Mouse (Mus musculus) left cerebral cortex, postnatal 10 days (tissue): ENCODE results near the gene Gdf9. TPM values are rescaled to one million over a fixed set of nuclear protein-coding genes. Genes with fewer than 3 reads are reported as not detected.

Experiments used
- DNase-seq, 2 experiments: peaks; one replicate each; pipeline ENCODE4 v3.0.0; 2021 to 2022; ENCODE audit warnings: low spot score in 2 of 2, mixed read lengths in 1 of 2; ENCODE audit errors: extremely low spot score in 1 of 2
- intact Hi-C: fragments of 180-260 bp; cut with DNase I; formaldehyde crosslinking; loops from one replicate; pipeline ENCODE4 v1.15.1; 2025
- total RNA-seq, 2 experiments: library from RNA; stranded (reverse); gene quantifications; 2 replicates each; pipeline ENCODE4 v1.2.3; 2021

Gdf9 gene
- total RNA-seq, 2 experiments from 2014 or later, result 0.58 to 1.5 TPM

DNA sequence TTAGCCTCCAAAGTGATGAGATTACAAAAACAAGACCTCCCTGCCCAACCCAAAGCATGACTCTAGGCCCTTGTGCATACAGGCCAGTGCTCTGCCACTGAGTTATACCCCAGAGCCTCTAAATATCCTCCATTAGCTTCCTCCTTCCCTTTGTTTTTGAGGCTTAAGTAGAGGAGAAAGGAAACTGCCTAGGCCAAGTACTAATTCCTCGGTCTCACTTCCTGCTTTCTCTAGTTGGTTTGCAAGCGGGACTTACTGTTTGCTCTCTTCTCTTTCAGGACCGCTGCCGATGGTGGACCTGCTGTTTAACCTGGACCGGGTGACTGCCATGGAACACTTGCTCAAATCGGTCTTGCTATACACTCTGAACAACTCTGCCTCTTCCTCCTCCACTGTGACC is 5.5 kb downstream of the Gdf9 start:
- no peak for DNase-seq
- intact Hi-C loops, result no loop called here

DNA sequence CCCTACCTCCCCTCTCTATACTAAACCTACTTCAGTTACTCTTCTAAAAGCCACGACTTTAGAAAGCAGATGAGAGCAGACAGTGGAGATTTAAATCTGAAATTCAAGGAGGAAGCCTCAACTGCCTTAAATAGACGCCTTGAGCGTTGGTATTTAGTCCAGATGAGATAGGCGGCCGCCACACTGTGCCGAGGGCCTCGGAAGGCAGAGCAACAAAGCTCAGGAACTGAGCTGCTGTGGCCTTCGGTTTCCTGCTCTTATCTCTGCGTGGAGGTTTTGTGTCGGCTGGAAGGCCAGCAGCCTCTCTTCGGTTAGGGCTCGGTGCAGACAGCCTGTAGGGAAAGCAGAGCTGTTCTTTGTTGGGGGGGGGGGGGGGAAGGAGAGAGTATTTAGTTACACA is 11.1 kb downstream of the Gdf9 start:
- DNase-seq, result no peak
- intact Hi-C loops, result loop anchor here (10.0 kb wide), 1 partner anchor 857 kb away; no protein-coding TSS in a partner anchor

DNA sequence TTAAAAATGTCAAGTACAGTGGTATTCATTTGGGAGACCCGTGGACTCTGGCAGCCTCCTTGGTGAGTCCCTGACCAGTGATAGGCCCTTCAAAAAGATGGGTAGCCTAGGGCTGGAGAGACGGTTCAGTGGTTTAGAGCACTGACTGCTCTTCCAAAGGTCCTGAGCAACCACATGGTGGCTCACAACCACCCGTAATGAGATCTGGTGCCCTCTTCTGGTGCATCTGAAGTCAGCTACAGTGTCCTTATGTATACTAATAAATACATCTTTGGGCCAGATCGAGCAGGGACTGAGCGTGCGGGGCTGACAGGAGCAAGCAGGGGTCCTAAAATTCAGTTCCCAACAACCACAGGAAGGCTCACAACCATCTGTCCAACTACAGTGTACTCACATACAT is 13.0 kb downstream of the Gdf9 start:
- intact Hi-C loops, result loop anchor here (10.0 kb wide), 1 partner anchor 859 kb away; no protein-coding TSS in a partner anchor
- no peak for DNase-seq

DNA sequence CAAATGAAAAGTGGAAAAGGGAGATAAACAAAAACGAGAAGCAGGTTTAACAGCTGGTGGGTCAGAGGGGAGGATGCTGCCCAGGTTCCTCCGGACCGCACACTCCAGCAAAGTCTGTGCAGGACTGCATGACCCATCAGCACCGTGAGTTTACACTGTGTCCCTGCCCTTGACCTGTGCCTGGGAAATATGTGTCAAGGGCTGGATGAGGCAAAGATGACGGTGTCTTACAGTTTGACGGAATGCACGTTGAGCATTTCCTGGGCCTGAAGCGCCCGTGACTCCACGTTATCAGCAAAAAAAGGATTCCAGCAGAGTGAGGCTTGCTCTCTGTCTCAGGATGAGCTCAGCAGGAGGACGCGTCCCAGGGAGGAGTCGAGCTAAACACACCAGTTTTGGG is 14.7 kb downstream of the Gdf9 start:
- intact Hi-C loops, result loop anchor here (10.0 kb wide), 1 partner anchor 861 kb away; no protein-coding TSS in a partner anchor

DNA sequence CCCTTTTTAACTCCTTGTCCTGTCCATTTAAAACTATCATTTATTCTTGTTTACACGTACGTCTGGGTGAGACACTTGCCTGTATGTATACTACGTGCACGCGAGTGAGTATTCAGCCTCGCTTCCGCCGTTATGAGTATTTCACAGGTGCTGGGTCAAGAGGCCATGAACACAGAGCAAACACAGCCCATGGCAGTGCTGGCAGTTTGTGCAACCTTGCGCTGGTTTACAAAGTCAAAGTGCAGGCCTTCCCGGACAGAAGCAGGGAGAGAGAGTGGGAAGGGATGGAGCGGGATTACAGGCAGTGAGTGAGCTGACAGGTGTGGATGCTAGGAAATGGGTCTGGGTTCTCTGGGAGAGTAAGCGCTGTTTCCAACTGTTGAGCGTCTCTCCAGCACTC is 15.4 kb downstream of the Gdf9 start:
- no peak for DNase-seq
- intact Hi-C loops, result loop anchor here (10.0 kb wide), 1 partner anchor 861 kb away; no protein-coding TSS in a partner anchor

More for the DNA sequence above, 14.7 kb downstream of the Gdf9 start:
- no peak for DNase-seq

DNA sequence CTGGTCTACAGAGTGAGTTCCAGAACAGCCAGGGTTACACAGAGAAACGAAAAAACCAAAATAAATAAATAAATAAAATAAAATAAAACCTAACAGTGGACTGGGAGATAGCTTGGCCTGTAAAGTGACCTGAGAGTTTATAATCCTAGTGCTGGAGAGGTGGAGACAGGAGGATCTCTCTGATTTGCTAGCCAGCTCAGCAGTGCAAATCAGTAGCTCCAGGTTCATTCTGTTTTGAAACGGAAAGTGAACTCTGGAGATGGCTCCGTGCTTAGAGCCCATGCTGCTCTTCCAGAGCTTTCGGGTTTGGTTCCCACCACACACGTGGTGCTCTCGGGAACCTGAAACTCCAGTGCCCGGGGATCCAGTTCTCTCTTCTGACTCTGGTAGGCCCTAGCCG is 17.2 kb downstream of the Gdf9 start:
- intact Hi-C loops, result loop anchor here (10.0 kb wide), 1 partner anchor 863 kb away; no protein-coding TSS in a partner anchor
- no peak for DNase-seq

DNA sequence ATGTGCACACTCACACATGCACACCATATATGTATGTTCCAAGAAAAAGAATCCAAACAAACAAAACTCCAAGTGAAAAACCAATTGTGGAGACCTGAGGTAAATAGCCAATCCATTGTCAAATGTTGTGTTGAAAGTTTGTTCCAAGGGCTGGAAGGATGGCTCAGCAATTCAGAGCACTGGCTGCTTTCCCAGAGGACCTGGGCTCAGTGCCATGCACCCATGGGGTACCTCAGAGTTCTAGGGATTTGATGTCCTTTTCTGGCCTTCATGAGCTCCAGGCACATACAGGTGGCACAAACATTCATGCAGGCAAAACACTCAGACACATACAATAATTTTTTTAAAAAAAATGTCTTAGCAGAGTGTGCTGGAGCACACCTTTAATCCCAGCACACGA is 17.7 kb downstream of the Gdf9 start:
- intact Hi-C loops, result loop anchor here (10.0 kb wide), 1 partner anchor 864 kb away; no protein-coding TSS in a partner anchor
- peak in 1 of 2 experiments; percentile 54 for DNase-seq

DNA sequence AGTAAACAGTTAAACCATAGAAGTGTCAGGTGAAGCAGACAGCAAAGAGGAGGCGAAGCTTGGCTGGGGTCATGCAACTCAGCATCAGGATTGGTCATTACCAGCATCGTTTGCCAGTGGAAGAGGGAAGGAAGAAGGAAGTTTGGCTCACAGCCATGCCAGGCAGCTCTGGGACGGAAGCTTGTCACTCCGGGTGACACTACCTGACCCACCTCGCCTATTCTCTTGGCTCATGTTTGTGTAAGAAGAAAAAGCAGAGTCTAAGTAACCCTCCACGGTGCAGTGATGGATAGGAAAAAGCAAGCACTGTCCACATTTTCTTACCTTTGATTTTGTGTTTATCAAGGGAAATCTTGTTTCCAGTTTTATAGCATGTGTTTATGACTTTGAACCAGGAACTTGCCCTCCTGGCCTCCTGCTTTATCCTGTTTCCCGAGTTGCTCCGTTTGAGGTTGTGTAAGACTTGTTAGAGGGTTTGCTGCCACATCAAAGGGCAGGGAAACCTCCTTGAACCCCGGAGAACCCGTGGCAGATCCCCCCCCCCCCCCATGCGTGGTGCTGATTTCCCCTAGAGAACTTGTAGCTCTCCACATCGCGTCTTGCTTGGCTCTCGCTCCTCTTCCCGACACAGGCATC is 19.4 kb downstream of the Gdf9 start:
- intact Hi-C loops, result no loop called here
- DNase-seq, result peak in 1 of 2 experiments; percentile 36

DNA sequence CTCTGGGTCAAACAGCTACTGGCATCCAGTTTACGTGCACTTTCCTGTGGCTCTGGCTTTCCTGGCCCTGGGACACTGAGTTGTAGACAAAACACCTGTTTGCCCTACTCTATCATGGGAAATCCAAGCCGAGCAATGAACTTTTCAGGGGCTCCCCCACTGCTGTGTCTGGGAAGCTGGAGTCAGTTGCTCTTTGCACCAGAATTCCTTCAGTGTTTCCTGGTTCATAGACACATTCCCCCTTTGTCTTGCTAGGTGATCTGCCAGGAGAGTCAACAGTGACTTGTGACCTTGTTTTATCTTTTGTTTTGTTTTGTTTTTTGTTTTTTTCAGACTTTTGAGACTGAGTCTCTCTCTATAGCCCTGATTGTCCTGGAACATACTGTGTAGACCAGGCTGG is 20.5 kb downstream of the Gdf9 start:
- peak in 1 of 2 experiments; percentile 10 for DNase-seq
- intact Hi-C loops, result no loop called here

DNA sequence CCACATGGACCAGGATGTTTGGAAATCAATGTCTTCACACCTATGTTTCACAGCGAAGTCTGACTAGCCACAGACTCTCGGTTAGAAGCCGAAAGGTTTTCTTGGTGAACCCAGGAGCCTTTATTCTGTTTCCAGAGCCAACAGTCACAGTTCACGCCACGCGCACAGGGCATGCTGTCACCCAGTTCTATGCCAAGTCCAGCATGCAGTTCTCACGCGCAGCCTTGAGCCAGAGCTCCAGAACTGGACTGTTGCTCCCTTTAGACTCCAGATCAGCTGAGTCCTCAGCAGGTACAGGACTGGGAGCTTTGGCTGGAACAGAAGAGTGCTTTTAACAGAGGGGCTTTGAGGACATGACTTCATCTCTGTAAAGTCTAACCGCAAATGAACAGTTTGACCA is 21.6 kb downstream of the Gdf9 start:
- intact Hi-C loops, result no loop called here
- peak in 1 of 2 experiments; percentile 10 for DNase-seq

DNA sequence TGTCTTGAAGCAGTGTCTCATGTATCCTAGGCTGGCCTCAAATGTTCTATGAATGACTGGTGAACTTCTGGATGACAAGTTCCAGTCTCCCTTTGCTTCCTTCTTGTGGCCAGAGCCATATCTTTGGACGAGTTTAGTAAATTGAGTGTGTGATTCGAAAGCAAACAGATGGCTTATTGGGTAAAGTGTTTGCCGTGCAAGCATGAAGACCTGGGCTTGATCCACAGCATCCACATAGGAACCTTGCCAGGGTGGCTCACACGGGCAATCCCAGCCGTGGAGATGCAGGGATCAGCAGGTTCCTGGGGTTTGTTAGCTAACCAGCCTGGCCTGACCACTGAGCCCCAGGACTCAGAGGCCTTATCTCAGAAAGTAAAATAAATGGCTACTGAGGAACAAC is 22.2 kb downstream of the Gdf9 start:
- DNase-seq, result peak in 1 of 2 experiments; percentile 12
- intact Hi-C loops, result no loop called here

DNA sequence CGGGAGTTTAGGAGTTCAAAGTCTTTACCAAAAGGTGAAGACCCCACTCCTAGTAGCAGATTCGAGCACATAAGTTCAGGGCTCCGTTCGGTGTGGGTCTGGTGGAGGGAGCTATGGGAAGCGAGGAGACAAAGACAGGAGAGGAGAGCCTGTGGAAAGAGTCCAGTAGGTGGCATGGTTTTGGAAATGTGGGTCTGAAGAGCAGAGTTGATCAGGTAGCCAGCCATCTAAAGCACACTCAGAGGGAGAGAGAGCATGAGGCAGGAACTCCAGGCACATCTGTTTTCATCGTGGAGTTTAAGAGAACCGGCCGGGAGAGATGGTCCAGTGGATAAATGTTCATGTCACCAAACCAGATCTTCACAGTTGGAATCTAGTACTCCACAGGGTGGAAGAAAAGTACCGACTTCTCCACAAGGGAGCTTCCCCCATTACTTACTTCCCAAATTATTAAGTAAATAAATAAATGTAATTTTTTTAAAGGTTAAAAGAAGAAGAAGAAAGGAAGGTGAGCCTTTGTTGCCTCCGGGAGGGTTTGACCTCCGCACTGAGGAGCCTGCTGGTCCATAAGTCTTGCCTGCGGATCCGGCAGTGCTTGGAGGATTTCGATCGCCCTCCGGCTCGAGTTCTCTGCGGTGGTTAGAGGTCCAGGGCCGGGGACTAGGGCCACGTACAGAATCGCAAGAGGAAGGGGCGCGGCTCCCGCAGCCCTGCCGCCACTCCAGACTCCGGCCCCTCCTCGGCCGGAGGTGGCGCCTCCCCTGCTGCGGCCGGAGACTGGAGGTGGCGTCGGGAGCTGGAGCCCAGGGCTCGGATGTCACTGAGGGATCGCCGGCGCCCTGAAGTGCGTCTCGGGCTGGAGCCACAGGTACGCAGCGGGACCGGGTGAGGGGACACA is 25.9 kb downstream of the Gdf9 start, which contains the start of the genes Gm10447 and Shroom1:
Gene Gm10447, minus strand, starts transcription at position 637 of the 898 bp plus-strand sequence.
Gene Shroom1, plus strand, starts transcription at position 732 of the 898 bp plus-strand sequence.
- DNase-seq, result peak in 1 of 2 experiments; percentile 82
- intact Hi-C loops, result no loop called here

DNA sequence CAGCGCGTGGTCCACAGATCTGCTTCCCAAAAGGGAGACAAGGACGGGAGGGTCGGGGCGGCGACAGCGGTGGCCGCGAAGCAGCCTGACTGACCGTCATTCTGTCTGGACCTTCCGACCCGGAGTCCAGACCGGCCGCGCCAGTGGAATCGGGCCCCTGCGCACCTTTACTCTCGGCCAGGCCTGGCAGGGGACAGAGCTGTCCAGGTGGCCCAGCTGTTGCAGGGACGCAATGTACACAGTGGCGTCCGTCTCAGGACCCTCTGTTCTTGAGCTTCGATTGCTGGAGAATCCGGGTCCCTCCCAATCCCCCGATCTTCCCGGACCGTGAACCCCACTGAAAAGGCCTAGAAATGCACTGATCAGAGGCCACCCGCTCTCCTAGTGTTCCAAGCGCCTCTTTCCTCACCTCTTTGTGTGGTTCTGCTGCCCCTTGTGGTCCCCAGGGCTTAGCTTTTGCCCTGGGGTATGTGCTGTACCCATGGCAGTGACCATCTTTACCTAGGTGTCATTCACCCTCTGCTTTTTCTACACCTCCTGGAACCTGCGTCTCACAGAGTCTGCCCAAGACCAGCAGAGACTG is 26.6 kb downstream of the Gdf9 start:
- intact Hi-C loops, result no loop called here
- peak in 1 of 2 experiments; percentile 25 for DNase-seq

DNA sequence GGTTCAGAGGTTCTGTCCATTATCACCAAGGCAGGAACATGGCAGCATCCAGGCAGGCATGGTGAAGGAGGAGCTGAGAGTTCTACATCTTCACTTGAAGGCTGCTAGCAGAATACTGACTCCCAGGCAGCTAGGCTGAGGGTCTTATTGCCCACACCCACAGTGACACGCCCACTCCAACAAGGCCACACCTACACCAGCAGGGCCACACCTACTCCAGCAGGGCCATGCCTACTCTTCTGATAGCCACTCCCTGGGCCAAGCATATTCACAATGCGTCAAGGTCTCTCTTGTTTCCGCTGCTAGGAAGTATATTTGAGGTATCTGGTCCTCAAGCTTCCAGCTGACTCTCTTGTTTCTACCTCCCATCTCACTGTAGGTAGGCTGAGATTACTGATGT is 28.2 kb downstream of the Gdf9 start:
- intact Hi-C loops, result no loop called here
- DNase-seq, result no peak

DNA sequence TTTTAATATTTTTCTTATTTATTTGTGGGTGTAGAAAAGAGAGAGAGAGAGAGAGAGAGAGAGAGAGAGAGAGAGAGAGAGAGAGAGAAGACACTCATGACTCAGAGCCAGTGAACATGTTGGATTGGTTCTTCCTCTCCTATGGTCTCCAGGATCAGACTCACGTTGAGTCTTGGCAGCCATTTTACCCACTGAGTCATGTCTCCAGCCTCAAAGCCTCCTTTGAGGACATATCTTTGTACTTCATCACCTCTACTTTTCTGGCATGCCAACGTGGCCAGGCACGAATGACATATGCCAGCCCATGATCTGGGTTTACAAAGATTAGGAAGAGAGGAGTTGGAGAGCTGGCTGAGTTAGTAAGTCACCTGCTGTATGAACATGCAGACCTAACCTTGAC is 29.4 kb downstream of the Gdf9 start:
- intact Hi-C loops, result no loop called here
- no peak for DNase-seq

DNA sequence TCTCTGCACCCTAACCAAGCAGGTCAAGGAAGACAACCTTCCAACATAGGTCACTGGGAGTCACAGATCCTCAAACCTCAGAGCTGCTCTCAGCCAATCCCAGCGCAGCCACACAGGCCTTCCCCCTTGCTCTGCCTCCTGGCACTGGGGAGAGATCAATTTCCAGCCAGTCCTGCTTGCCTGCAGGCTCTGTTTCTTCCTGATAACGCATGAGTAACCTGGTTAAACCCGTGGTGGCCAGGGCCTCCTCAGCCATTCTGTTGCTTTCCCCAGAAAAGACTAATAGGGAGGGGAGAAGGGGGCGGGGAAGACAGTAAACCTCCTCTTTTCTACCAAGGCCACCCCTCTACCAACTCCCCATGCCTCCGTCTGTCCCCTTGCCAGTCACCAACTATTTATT is 30.9 kb downstream of the Gdf9 start:
- intact Hi-C loops, result no loop called here
- DNase-seq, result no peak

DNA sequence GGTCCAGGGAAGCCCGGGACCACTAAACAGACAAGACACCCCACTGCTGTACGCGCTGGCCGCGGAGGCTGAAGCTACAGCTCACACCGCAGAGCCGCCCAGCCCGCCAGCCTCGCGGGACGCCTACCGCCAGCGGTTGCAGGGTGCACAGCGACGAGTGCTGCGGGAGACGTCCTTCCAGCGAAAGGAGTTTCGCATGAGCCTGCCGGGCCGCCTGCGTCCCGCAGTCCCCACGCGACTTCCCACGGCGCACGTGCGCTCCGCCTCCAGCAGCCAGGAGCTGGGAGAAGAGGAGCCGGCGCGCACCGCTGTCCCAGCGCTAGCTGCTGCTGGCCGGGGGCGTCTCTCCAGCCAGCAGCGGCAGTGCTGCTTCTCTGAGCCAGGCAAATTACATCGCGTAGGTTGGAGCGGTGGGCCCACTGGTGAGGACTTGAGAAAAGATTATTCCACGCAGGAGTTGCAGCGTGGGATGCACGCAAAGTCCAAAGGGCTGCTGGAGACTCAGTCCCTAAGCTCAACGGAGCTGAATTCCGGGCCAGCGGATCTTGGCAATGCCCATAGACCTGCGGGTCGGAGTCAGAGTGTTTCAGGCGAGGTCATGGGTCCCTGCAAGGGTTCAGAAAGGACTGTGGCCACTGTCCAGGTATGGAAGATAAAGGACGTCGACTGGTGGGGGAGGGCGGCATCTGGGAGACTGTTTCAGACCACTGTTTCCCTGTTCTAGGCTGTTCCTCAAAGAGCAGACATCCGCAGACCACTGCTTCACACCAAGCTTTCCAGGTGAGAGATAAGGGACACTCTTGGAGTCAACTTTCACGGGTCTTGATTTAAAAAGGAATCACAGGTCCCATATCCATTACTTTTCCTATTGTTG is 33.0 kb downstream of the Gdf9 start:
- intact Hi-C loops, result no loop called here
- DNase-seq, result peak; percentile 44 to 62

DNA sequence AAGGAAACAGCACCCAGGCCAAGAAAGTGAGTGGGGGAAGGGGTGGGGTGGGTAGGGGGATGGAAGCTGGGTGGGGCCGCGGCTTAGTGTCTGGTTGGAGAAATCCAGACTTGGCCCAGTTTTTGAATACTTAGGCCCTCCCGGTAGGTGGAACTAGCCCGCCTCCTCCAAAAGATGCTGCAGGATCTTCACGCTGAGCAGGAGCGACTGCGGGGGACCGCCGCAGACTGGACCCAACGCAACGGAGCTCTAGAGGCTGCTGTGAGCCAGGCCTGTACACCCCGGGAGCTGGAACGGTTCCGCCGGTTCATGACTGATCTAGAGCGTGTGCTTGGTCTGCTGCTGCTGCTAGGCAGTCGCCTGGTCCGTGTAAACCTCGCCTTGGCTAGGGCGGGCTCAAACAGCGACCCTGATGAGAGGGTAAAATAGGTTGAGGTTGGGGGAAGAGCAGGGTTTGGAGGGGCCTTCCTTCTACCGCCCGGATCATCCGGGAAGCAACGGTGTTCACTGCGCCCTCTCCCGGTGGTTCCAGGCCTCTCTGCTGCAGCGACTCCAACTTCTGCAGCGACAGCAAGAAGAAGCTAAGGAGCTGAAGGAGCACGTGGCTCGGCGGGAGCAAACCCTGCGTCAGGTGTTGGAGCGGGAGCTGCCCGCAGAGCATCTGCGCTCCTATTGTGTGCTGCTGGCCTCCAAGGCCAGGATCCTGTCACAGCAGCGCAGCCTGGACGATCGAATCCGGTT is 35.6 kb downstream of the Gdf9 start:
- peak; percentile 78 to 90 for DNase-seq
- intact Hi-C loops, result no loop called here
